Comparison of ENCODE assay signal across 15 mouse cellular contexts in the genomic region with DNA sequence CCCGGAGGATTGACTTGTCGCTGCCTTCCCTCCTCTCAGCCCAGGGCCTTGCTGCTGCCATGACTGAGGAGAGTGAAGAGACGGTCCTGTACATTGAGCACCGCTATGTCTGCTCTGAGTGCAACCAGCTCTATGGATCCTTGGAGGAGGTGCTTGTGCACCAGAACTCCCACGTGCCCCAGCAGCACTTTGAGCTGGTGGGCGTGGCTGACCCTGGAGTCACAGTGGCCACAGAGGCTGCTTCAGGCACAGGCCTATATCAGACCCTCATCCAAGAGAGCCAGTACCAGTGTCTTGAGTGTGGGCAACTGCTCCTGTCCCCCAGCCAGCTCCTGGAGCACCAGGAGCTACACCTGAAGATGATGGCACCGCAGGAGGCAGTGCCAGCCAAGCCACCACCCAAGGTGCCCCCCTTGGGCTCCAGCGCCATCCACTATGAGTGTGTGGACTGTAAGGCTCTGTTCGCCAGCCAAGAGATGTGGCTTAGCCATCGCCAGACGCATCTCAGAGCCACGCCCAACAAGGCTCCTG. TPM values are rescaled to one million over a fixed set of nuclear protein-coding genes. Genes with fewer than 3 reads are reported as not detected.
DNase-seq lines count a peak whose midpoint lies in the region; ATAC-seq and TF ChIP-seq lines count a peak whose summit lies in the region.
"Had no signal": no experiment of that assay in that cellular context is flagged by ENCODE, and none has a peak within 500 bp of the region (broad histone marks: within the 10 kb centered on the region; RNA-seq: fewer than 3 reads in every experiment).

No protein-coding gene starts in this region.

- H3K36me3 ChIP-seq in hindbrain, embryonic 13.5 days, result peaks cover 52% of the 10 kb centered on the region
- peaks cover 40% of the 10 kb centered on the region for H3K36me3 ChIP-seq in hindbrain, postnatal 0 days (ENCODE audit: insufficient read depth, low read length)
- peaks cover 58% of the 10 kb centered on the region for H3K36me3 ChIP-seq in limb, embryonic 13.5 days

- no peak for DNase-seq in hindbrain, postnatal 0 days (ENCODE audit: low spot score)
- DNase-seq in ES-CJ7 (ENCODE audit: low read depth, low spot score) (peak; percentile 47), R1 (ENCODE audit: low read depth, low spot score) (peak; percentile 58), adipocyte (ENCODE audit: low spot score) (no peak)
- DNase-seq in neural tube, embryonic 10.5 days (ENCODE audit: extremely low spot score, low spot score), result no peak
- DNase-seq: adrenal gland, postnatal 10 days; cerebellum, postnatal 25 days; right cerebral cortex, adult 18-20 months had no signal

- TF ChIP-seq CTCF in hindbrain, postnatal 0 days (IDR thresholded peaks at IDR 0.05; ENCODE audit: low read depth), result no peak

- ATAC-seq in hindbrain, embryonic 13.5 days (ENCODE audit: low FRiP score), result no peak
- no peak for ATAC-seq in hindbrain, postnatal 0 days
- no peak for ATAC-seq in limb, embryonic 13.5 days (ENCODE audit: low FRiP score, low read depth)
- ATAC-seq: intestine, embryonic 16.5 days had no signal

- no peaks in the 10 kb centered on the region for H3K9me3 ChIP-seq in hindbrain, embryonic 13.5 days
- no peaks in the 10 kb centered on the region for H3K9me3 ChIP-seq in hindbrain, postnatal 0 days (ENCODE audit: low read length)
- no peaks in the 10 kb centered on the region for H3K9me3 ChIP-seq in limb, embryonic 13.5 days
- H3K9me3 ChIP-seq: forebrain, embryonic 12.5 days; heart, embryonic 10.5 days; lung, embryonic 15.5 days; megakaryocyte, embryonic 14.5 days had no signal

- peaks cover 31% of the 10 kb centered on the region for H3K4me1 ChIP-seq in hindbrain, embryonic 13.5 days (replicated peaks)
- peaks cover 15% of the 10 kb centered on the region; the same call in 1 of the 2 replicates for H3K4me1 ChIP-seq in hindbrain, postnatal 0 days (ENCODE audit: insufficient read depth, low read length)
- peaks cover 21% of the 10 kb centered on the region for H3K4me1 ChIP-seq in limb, embryonic 13.5 days

- H3K27ac ChIP-seq in hindbrain, embryonic 13.5 days, result no peak overlapping the region
- H3K27ac ChIP-seq in hindbrain, postnatal 0 days, result no peak overlapping the region
- no peak overlapping the region for H3K27ac ChIP-seq in limb, embryonic 13.5 days
- H3K27ac ChIP-seq: forebrain, embryonic 12.5 days; heart, embryonic 10.5 days; lung, embryonic 15.5 days had no signal

- 82% methylated on average over 12 of the region's 12 CpGs for WGBS in hindbrain, embryonic 13.5 days
- 76% methylated on average over 12 of the region's 12 CpGs for WGBS in hindbrain, postnatal 0 days
- 84% methylated on average over 12 of the region's 12 CpGs for WGBS in limb, embryonic 13.5 days

- H3K27me3 ChIP-seq in hindbrain, embryonic 13.5 days, result no peaks in the 10 kb centered on the region
- H3K27me3 ChIP-seq in hindbrain, postnatal 0 days (ENCODE audit: insufficient read depth, low read length), result no peaks in the 10 kb centered on the region
- H3K27me3 ChIP-seq in limb, embryonic 13.5 days, result no peaks in the 10 kb centered on the region
- H3K27me3 ChIP-seq: forebrain, embryonic 12.5 days; lung, embryonic 15.5 days; megakaryocyte, embryonic 14.5 days had no signal

- H3K4me2 ChIP-seq in hindbrain, embryonic 13.5 days, result no peak overlapping the region
- H3K4me2 ChIP-seq in hindbrain, postnatal 0 days (ENCODE audit: low read depth, low read length), result no peak overlapping the region
- H3K4me2 ChIP-seq in limb, embryonic 13.5 days (replicated peaks), result no peak overlapping the region
- H3K4me2 ChIP-seq: forebrain, embryonic 12.5 days had no signal

- peak overlapping the region; percentile 11; the same call in 1 of the 2 replicates for H3K4me3 ChIP-seq in hindbrain, embryonic 13.5 days
- no peak overlapping the region for H3K4me3 ChIP-seq in hindbrain, postnatal 0 days (ENCODE audit: low read length)
- no peak overlapping the region for H3K4me3 ChIP-seq in limb, embryonic 13.5 days
- H3K4me3 ChIP-seq: lung, embryonic 15.5 days had no signal

- H3K9ac ChIP-seq in hindbrain, embryonic 13.5 days, result no peak overlapping the region
- H3K9ac ChIP-seq in hindbrain, postnatal 0 days (replicated peaks; ENCODE audit: low read length), result no peak overlapping the region
- peak overlapping the region; percentile 95; the same call in 1 of the 2 replicates for H3K9ac ChIP-seq in limb, embryonic 13.5 days
- H3K9ac ChIP-seq: lung, embryonic 15.5 days had no signal

RNA-seq across cellular contexts. Expression of a gene that starts 7.2 kb away (rescaled TPM):
- polyA plus RNA-seq in hindbrain, embryonic 13.5 days (2015; fragmentation: Nextera tagmentation; extraction: Ambion mirVana), result 33.8 and 34.0 TPM in 2 replicates
- 38.4 and 40.4 TPM in 2 replicates for total RNA-seq in hindbrain, postnatal 0 days (2014; rRNA removed)
- 23.7 and 26.3 TPM in 2 replicates for polyA plus RNA-seq in hindbrain, postnatal 0 days (2015; fragmentation: Nextera tagmentation; extraction: Ambion mirVana)
- polyA plus RNA-seq in limb, embryonic 13.5 days (2015; fragmentation: Nextera tagmentation; extraction: Ambion mirVana), result 36.3 and 37.8 TPM in 2 replicates

RNA-seq across cellular contexts. Expression of a gene that starts 7.4 kb away (rescaled TPM):
- polyA plus RNA-seq in hindbrain, embryonic 13.5 days (2015; fragmentation: Nextera tagmentation; extraction: Ambion mirVana), result 16.1 and 18.0 TPM in 2 replicates
- 141 and 142 TPM in 2 replicates for total RNA-seq in hindbrain, postnatal 0 days (2014; rRNA removed)
- 14.6 and 14.8 TPM in 2 replicates for polyA plus RNA-seq in hindbrain, postnatal 0 days (2015; fragmentation: Nextera tagmentation; extraction: Ambion mirVana)
- 8.5 and 10.2 TPM in 2 replicates for polyA plus RNA-seq in limb, embryonic 13.5 days (2015; fragmentation: Nextera tagmentation; extraction: Ambion mirVana)

Comparison
In these comparisons a context has a peak if more than half of its experiments do, and no peak if none do; other contexts are left out.
1. DNase-seq: peak in ES-CJ7 (single experiment) and R1 (single experiment); none in hindbrain, postnatal 0 days (single experiment), neural tube, embryonic 10.5 days (single experiment) and adipocyte (single experiment).